Mouse (Mus musculus): ENCODE data around the gene Lmna.

Gene Lmna

GRCm38 (mm10) chr3:88539397-88539796 lies 29.6 kb upstream of the Lmna start:
- DNase-seq (ENCODE audit: low read depth, low spot score), result no peak

- DNase-seq (ENCODE audit: low read depth, low spot score), result no peak
Measured at GRCm38 (mm10) chr3:88538271-88539145, 28.8 kb upstream of the Lmna start.

DNA sequence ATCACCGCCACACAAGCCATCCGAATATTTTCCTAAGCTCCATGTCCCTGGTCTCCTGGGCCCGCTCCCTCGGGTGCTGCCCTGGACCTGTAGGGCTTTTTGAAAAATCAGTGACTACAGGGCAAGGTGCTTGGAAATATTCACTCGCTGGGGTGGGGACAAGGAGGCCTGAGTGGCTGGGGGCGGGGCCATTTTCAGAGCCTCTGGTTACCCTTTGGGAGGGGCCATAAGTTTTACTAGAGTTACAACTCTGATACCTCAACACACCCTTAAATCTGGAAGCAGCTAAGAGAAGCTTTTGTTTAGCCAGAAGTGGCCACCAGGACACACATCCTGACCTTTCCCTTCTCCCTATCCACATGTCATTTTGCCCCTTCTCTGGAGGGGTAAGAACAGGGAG lies 27.4 kb upstream of the Lmna start:
- no peak for DNase-seq (ENCODE audit: low read depth, low spot score)

DNA sequence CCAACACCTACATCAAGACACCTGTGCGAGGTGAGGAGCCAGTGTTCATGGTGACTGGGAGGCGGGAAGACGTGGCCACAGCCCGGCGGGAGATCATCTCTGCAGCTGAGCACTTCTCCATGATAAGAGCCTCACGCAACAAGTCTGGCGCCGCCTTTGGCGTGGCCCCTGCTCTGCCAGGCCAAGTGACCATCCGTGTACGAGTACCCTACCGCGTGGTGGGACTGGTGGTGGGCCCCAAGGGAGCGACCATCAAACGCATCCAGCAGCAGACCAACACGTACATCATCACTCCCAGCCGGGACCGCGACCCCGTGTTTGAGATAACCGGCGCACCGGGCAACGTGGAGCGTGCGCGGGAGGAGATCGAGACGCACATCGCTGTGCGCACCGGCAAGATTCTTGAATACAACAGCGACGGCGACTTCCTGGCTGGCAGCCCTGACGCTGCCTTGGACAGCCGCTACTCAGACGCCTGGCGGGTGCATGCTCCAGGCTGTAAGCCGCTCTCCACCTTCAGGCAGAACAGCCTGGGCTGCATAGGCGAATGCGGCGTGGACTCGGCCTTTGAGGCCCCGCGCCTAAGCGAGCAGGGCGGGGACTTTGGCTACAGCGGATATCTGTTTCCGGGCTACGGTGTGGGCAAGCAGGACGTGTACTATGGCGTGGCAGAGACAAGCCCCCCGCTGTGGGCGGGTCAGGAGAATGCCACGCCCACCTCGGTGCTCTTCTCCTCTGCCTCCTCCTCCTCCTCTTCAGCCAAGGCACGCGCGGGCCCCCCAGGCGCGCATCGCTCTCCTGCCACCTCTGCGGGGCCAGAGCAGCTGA lies 26.6 kb upstream of the Lmna start:
- no peak for DNase-seq (ENCODE audit: low read depth, low spot score)

DNA sequence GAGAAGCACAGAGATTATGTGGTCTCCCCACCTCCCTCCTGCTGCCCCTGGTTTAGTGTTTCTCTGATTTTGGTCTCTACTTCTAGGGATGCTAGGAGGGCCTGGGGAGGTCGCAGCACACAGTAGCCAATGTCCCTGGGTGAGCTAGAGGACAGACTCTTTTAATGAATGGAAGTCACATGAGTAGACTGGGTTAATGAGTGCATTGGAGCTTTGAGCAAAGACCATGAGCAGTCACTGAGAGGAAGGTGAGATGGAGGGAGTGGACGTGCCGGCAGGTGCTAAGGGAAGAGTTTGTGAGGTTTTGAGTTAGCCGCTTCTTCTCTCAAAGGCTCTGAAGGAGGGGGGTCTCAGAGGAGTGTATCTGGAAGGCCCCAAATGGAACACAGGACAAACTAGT lies 25.8 kb upstream of the Lmna start:
- DNase-seq (ENCODE audit: low read depth, low spot score), result no peak

DNA sequence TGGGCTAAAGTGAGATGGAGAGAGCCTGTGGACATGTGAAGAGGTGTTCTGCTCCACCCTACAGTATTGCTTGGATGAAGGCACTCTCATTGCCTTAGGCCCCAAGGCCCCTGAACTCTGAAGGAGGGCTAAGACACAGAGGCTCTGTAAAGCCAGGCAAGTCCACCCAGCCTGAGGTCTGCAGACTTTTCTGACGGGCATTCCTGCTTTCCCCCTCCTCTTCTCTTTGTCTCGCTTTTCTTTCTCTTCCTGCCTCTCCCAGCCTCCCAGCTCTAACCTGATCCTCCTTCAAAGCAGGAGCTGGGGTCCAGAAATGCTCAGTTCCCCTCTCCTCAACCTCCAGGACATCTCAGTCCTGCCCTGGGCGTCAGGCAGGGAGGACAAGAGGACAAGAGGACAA lies 25.2 kb upstream of the Lmna start:
- DNase-seq (ENCODE audit: low read depth, low spot score), result no peak

DNA sequence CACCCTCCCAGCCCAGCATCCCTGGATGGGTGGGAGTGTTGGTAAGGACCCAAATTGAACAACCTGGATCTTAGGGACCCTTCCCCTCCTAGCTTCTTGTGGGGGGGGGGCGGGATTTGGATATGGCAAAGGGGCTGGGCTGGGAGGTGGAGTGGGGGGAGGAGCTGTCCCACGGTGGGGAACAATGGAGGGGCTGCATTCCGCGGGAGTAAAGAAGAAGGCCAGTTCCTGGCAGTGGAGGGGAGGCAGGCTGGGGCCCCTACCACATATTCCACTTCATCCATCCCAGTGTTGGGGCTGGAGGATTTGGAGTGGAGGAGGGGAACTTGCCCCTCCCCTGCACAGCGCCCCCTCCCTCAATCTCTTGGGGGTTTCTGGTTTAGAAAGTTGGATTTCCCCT lies 23.9 kb upstream of the Lmna start:
- no peak for DNase-seq (ENCODE audit: low read depth, low spot score)

- no peak for DNase-seq (ENCODE audit: low read depth, low spot score)
Measured at GRCm38 (mm10) chr3:88532689-88533511, 23.1 kb upstream of the Lmna start.

- no peak for DNase-seq (ENCODE audit: low read depth, low spot score)
Measured at GRCm38 (mm10) chr3:88532299-88532674, 22.5 kb upstream of the Lmna start, which contains the start of gene Mex3a. Gene Mex3a, plus strand, starts transcription at chr3:88532395.

DNA sequence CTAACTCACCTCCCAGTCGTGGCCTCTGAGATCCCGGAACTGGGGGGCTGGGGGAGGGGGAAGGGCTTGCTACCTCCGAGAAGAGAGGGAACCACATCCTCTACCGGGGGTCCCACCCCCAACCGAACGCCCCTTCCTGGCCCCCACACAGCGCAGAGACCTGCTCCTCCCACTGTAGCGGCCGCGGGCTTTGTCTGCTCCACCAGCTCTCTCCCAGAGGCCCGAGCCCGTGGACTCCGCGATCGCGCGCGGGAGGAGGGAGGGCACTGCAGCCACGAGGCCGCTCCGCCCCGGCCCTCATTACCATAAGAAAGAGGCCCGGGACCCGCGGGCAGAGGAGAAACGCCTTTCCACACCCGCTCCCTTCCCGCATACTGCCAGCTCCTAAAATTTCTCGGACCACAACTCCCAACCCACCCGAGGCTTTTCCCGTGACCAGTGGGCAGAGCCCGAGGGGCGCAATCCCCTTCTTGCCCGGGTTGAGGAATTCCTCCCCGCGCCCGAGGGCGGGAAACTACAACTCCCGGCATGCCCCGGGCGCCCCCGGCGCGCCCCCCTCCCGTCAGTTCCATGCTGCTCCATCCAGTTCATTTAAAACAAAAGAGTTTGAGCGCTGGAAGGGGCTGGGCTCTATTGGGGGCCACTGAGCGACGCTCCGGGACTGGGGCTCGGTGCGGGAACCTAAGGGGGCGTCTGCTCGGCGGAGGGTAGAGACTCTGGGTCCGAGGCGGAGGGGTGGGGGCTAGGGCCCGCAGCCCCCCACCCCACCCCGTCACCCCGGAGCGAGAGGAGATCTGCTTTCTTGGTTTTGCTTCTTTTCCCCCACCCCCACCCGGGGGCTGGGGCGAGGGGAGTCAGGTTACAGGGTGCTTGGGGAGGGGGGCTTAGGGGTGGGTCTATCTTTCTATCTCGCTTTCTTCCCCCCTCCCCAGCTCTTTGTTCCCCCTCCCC lies 21.9 kb upstream of the Lmna start:
- DNase-seq (ENCODE audit: low read depth, low spot score), result peak; percentile 68

DNA sequence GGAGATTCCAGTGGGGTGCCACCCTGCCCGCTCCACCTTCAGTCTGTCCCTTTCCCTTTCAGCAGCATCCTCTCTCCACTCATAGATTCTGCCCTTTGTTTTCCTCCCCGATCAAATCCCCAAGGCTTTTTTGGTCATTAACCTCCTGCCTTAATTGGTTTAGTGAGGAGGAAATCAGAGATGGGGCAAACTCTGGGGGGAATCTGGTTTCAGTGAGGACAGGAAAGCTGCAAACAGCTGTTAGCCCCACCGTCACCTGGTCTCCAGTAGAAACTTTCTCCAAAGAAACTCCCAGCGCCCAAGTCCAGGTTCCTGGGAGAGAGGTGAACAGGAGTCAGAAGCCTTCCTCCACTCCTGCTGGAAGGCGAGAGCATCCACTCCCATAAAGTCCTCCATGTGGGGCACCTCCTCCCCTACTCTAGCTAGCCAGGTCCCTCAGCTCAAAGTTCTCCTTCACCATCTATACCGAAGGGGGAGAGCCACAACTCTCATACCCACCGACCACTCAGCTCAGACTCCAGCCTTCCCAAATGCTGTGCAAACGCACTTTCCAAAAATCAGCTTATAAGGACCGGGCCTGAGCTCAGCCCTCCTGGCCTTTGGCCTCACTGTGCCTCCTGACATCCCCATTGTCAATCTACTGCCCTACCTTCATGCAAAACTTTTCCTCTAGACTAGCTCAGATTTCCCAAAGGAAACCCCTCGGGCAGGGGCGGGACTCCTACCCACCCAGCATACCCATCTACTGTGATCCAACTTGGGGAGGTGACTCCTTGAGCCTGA lies 20.5 kb upstream of the Lmna start:
- no peak for DNase-seq (ENCODE audit: low read depth, low spot score)

- no peak for DNase-seq (ENCODE audit: low read depth, low spot score)
Measured at GRCm38 (mm10) chr3:88529204-88530000, 19.6 kb upstream of the Lmna start.

- DNase-seq (ENCODE audit: low read depth, low spot score), result no peak
Measured at GRCm38 (mm10) chr3:88528646-88529045, 18.9 kb upstream of the Lmna start.

DNA sequence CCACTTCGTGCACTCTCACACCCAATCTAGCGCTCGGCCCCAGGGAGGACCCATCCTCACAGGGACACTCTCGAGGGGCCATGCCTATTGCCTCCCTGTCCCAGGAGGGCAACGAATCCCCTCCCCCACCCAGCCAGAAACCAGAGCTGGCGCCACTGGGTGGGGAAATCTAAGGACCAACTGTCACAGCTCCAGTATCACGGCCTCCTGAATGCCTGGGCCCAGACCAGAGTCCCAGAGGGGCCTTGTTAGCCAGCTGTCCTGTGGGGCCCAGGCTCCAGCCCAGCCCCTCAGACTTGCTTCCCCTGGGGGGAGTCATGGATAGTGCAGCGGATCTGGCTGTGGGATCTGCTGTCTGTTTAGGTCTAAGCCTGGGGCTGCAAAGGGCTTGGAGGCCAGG lies 17.8 kb upstream of the Lmna start:
- DNase-seq (ENCODE audit: low read depth, low spot score), result no peak

GRCm38 (mm10) chr3:88526157-88527131 lies 16.7 kb upstream of the Lmna start:
- peak; percentile 82 for DNase-seq (ENCODE audit: low read depth, low spot score)

GRCm38 (mm10) chr3:88525021-88525420 lies 15.3 kb upstream of the Lmna start:
- DNase-seq (ENCODE audit: low read depth, low spot score), result no peak

- no peak for DNase-seq (ENCODE audit: low read depth, low spot score)
Measured at GRCm38 (mm10) chr3:88523027-88523426, 13.3 kb upstream of the Lmna start.

- no peak for DNase-seq (ENCODE audit: low read depth, low spot score)
Measured at GRCm38 (mm10) chr3:88521803-88522331, 12.1 kb upstream of the Lmna start.

All from retina, postnatal 7 days (tissue).